Mouse (Mus musculus) retina, adult 2 months (tissue): ENCODE data around the gene Nup54.

Source experiments
- DNase-seq: peaks from one replicate; pipeline ENCODE4 v3.0.0-alpha.2; 2012; ENCODE audit warnings: low read depth, low spot score

Gene Nup54

DNA sequence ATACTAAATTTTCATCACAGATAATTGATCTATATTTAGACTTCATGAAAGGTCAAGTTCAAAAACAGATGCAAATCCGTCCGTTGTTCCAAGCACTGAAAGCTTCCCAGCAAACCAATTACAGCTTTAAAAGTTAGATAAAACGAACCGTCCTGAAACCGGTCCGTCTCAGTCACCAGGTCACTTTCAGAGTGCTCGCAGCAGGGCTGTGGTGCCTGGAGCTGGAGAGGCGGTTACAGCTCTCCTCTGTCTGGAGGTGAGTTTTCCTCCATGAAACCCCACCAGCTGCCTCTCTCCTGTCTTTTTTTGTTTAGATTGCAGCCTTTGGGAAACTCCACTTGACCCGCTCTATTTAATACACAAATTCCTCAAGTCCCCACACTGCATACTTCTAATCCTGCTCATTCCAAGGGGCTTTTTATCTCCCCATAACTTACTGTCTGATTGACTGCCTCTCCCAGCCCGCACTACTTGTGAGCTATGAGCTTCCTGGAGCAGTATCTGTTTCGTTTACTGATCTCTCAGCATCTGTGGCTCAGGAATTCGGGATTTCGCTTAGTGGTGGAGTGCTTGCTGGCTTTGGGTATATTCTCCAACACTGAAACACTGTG is 58.1 kb downstream of the Nup54 start:
- DNase-seq: no peak

GRCm38 (mm10) chr5:92375368-92375767 is 59.7 kb downstream of the Nup54 start:
- DNase-seq: no peak

- no peak for DNase-seq
Measured at GRCm38 (mm10) chr5:92374721-92375142, 60.3 kb downstream of the Nup54 start.

GRCm38 (mm10) chr5:92372605-92373004 is 62.4 kb downstream of the Nup54 start:
- DNase-seq: no peak

DNA sequence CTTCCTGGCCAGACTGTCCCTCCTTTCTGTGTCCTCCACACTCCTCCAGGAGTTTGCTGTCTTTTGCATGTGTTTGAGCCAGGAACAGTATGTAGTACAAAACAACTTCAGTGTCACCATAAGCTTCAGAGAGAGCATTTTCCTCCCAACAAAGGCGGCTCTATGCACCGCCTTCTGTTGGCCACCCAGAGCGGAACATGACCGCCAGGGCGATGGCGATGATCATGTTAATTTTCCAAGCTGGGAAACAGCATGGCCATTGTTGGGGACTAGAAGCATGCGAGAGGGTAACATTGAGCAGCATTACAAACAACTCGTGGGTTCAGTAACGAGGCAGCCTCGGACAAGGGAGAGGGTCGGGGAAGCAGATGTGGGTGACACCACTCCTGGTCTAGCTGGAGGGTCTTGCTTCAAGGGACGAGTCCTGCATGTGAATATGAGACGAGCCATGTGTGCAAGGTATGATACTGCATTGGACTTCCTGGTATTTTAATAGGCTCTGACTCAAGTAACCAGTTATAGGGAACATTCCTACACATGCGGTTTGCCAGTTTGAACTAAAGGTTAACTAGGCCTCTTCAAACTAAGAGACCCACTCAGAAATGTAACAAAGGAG is 63.5 kb downstream of the Nup54 start:
- no peak for DNase-seq

GRCm38 (mm10) chr5:92370891-92371290 is 64.1 kb downstream of the Nup54 start:
- DNase-seq: no peak

DNA sequence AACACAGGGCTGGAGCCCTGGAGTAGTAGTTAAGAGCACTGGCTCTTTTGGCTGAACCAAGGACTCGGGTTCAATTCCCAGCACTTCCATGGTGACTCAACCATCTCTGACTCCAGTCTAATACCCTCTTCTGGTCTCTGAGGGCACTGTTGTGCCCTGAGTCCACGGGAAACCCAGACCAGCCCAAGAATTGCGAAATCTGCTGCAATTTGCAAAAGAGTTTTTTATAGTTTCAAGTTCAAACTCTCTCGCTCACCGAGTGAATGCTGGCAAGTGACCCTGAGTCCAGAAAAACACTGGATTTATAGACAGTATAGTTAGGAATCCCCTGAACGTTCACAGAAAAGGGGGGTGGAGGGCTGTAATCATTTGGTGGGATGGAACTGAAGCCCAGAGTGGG is 64.6 kb downstream of the Nup54 start:
- DNase-seq: no peak

DNA sequence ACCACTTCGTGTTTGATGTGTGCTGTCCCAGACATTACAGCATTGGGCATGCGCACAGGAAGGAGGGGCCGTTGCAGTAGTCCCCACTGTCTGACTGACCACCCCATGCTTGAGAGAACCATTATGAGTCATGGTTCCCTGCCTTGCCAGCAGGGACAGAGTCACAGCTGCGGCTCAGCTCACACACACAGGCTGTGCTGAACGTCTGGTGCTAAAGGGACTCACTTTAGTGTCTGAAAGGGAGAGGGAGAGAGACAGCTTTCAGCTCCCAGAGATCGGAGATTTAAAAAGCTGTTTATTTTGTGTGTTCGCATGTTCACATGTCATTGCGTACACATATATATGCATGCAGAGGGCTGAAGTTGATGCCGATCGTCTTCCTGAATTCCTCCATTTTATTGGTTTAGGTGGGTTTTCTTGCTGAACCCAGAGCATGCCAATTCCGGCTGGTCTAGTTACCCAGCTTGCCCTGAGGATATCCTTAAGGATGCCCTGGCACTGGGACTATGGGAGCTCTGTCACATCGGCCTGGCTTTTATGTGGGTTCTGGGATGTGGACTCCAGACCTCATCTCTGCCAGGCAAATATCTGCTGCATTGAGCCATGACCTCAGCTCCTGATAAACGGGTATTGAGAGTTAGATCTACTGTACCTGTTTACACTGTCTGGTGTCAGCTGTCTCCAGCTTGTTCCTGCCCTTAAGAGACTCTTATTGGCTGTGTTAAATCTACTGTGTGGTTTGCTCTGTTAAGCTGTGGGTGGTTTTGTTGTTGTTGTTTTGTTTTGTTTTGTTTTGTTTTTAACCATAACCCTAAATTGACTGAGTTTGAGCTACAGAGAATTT is 65.6 kb downstream of the Nup54 start:
- no peak for DNase-seq

DNA sequence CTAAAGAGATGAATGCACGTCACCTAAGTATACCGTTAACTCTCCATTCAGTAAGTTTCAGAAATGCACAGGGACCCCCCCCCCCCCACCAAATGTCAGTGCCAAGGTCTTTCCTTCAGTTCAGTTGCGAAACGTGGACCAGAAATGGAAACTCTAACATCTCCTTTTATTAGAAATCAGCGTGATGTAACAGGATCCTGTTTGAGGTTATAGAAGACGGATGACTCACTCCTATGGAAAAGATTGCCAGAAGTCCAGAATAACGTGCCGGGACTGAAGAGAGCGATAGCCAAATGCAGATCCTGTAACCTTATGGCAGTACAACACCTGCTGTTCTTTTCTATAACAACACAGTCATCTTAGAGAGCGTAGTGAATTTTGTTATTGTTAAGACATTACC is 66.6 kb downstream of the Nup54 start:
- no peak for DNase-seq

GRCm38 (mm10) chr5:92366565-92366964 is 68.5 kb downstream of the Nup54 start:
- DNase-seq: no peak
